Mouse (Mus musculus): ENCODE results near the gene Gm11238.
"Not testable (repeated sequence)": the region's sequence is repeated elsewhere in the genome, so short reads cannot be mapped to it uniquely, and the experiment has no call there.

Gm11238 gene

GRCm38 (mm10) chr4:73607581-73607980, at the start of gene Gm11238:
Gm11238 (plus strand) TSS chr4:73607881.
- DNase-seq (ENCODE audit: low spot score in 2 of 2): not testable (repeated sequence)

DNA sequence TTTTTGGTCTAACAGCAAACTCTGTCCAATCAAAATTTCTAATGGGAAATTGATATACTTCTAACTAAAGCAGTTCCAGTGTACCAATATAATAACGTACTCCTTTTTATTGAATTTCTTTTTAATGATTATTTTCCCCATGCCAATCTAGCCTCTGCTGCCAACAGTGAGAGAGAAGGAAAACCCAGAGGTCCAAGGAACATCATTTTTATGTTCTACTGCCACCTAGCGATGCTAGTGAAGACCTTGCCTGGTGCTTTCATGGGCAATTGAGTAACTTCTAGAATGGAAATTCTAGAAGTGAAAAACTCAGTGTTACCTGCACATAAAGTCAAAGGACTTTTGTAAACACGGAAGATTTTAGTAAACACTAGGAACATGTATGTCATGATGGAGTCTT, 8.4 kb upstream of the Gm11238 start:
- DNase-seq (ENCODE audit: low spot score in 2 of 2): peak; percentile 34 to 42

DNA sequence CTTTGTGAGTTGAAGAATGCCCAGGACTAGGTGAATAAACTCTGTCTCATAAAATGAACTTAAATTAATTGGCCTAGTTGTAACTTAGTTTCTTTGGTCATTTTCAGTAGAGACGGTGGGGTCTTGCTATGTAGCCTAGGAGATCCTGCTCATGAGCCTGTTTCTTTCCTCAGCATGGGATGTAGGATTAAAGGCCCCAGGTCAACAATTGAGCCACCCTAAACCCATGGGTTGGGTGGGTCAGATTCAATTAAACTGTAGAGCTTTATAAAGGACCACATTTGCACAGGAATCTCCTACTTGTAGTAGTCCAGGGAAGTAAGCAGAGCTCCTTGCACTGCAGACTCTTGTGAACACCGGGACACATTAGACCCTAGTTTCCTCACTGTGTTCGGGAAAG, 15.0 kb downstream of the Gm11238 start, which contains the start of gene Gm11237:
Gene Gm11237 (plus strand): TSS at position 301 of the 400 bp plus-strand sequence.
- not testable (repeated sequence) for DNase-seq (ENCODE audit: low spot score in 2 of 2)

DNA sequence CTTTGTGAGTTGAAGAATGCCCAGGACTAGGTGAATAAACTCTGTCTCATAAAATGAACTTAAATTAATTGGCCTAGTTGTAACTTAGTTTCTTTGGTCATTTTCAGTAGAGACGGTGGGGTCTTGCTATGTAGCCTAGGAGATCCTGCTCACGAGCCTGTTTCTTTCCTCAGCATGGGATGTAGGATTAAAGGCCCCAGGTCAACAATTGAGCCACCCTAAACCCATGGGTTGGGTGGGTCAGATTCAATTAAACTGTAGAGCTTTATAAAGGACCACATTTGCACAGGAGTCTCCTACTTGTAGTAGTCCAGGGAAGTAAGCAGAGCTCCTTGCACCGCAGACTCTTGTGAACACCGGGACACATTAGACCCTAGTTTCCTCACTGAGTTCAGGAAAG, 30.1 kb downstream of the Gm11238 start, which contains the start of gene Gm11236:
Gene Gm11236 (plus strand): TSS at position 301 of the 400 bp plus-strand sequence.
- DNase-seq (ENCODE audit: low spot score in 2 of 2): not testable (repeated sequence)

GRCm38 (mm10) chr4:73661864-73662263, 54.2 kb downstream of the Gm11238 start:
- DNase-seq (ENCODE audit: low spot score in 2 of 2): not testable (repeated sequence)

- DNase-seq (ENCODE audit: low spot score in 2 of 2): not testable (repeated sequence)
These were observed 60.4 kb downstream of the Gm11238 start, which contains the start of gene Gm11239 for GRCm38 (mm10) chr4:73668054-73668453. Gm11239 (plus strand) TSS chr4:73668354.

GRCm38 (mm10) chr4:73683216-73683615, 75.5 kb downstream of the Gm11238 start, which contains the start of gene Gm428:
Gm428 (plus strand) TSS chr4:73683516.
- not testable (repeated sequence) for DNase-seq (ENCODE audit: low spot score in 2 of 2)

Measured in right cerebral cortex, postnatal 10 days (tissue).